Mouse (Mus musculus): ENCODE data around the gene Ltbp4. TPM values are rescaled to one million over a fixed set of nuclear protein-coding genes. Genes with fewer than 3 reads are reported as not detected.
A peak's percentile ranks its signal among the peaks of the same experiment; 100 is the strongest.

The Ltbp4 gene
- polyA plus RNA-seq, 1 experiment = 28.2 TPM

GRCm38 (mm10) chr7:27335928-27336823 is 1.3 kb downstream of the Ltbp4 start:
- Histone ChIP-seq H3K4me1 (ENCODE audit: control insufficient read depth, insufficient read depth, low read length) (peaks cover 3% of the 10 kb centered on the region; the same call in 1 of the 2 replicates), H3K27me3 (ENCODE audit: control insufficient read depth, insufficient read depth, low read length) (peaks cover 8% of the 10 kb centered on the region; the same call in 1 of the 2 replicates), H3K4me3 (replicated peaks; ENCODE audit: insufficient read depth, low read depth, low read length) (peak overlapping the region; percentile 32), H3K27ac (ENCODE audit: insufficient read depth, low read length) (no peak overlapping the region)
- 2% methylated on average over 47 of the region's 47 CpGs for WGBS
- peak; percentile 84 to 93 for DNase-seq
- TF ChIP-seq POLR2A (IDR thresholded peaks at IDR 0.05; ENCODE audit: borderline replicate concordance, insufficient read depth, low read length) (no peak), CTCF (IDR thresholded peaks at IDR 0.05; ENCODE audit: borderline replicate concordance, insufficient read depth, low read depth, low read length) (peak; percentile 99)

GRCm38 (mm10) chr7:27335011-27335720 is 2.3 kb downstream of the Ltbp4 start:
- no peak for DNase-seq
- H3K4me3 ChIP-seq (replicated peaks; ENCODE audit: insufficient read depth, low read depth, low read length) = no peak overlapping the region
- H3K27me3 ChIP-seq (ENCODE audit: control insufficient read depth, insufficient read depth, low read length) = peaks cover 8% of the 10 kb centered on the region; the same call in 1 of the 2 replicates
- peaks cover 6% of the 10 kb centered on the region; the same call in 1 of the 2 replicates for H3K4me1 ChIP-seq (ENCODE audit: control insufficient read depth, insufficient read depth, low read length)
- 62% methylated on average over 15 of the region's 15 CpGs for WGBS
- H3K27ac ChIP-seq (ENCODE audit: insufficient read depth, low read length) = no peak overlapping the region
- TF ChIP-seq POLR2A (IDR thresholded peaks at IDR 0.05; ENCODE audit: borderline replicate concordance, insufficient read depth, low read length) (no peak), CTCF (IDR thresholded peaks at IDR 0.05; ENCODE audit: borderline replicate concordance, insufficient read depth, low read depth, low read length) (no peak)

- no peak overlapping the region for H3K4me3 ChIP-seq (replicated peaks; ENCODE audit: insufficient read depth, low read depth, low read length)
- TF ChIP-seq POLR2A (IDR thresholded peaks at IDR 0.05; ENCODE audit: borderline replicate concordance, insufficient read depth, low read length) = no peak
- TF ChIP-seq CTCF (IDR thresholded peaks at IDR 0.05; ENCODE audit: borderline replicate concordance, insufficient read depth, low read depth, low read length) = no peak
These were observed 3.0 kb downstream of the Ltbp4 start for GRCm38 (mm10) chr7:27334405-27334911.

GRCm38 (mm10) chr7:27333316-27333941 is 4.1 kb downstream of the Ltbp4 start:
- no peak for DNase-seq
- TF ChIP-seq CTCF (IDR thresholded peaks at IDR 0.05; ENCODE audit: borderline replicate concordance, insufficient read depth, low read depth, low read length) = no peak
- TF ChIP-seq POLR2A (IDR thresholded peaks at IDR 0.05; ENCODE audit: borderline replicate concordance, insufficient read depth, low read length) = no peak
- H3K4me1 ChIP-seq (ENCODE audit: control insufficient read depth, insufficient read depth, low read length) = peaks cover 10% of the 10 kb centered on the region
- H3K4me3 ChIP-seq (replicated peaks; ENCODE audit: insufficient read depth, low read depth, low read length) = no peak overlapping the region
- WGBS = under 1% methylated on average over 50 of the region's 77 CpGs
- H3K27me3 ChIP-seq (ENCODE audit: control insufficient read depth, insufficient read depth, low read length) = peaks cover 8% of the 10 kb centered on the region; the same call in 1 of the 2 replicates
- no peak overlapping the region for H3K27ac ChIP-seq (ENCODE audit: insufficient read depth, low read length)

More at GRCm38 (mm10) chr7:27334405-27334911, 3.0 kb downstream of the Ltbp4 start:
- 6% methylated on average over 32 of the region's 32 CpGs for WGBS
- no peak overlapping the region for H3K27ac ChIP-seq (ENCODE audit: insufficient read depth, low read length)
- no peak for DNase-seq
- H3K4me1 ChIP-seq (ENCODE audit: control insufficient read depth, insufficient read depth, low read length) = peaks cover 10% of the 10 kb centered on the region
- H3K27me3 ChIP-seq (ENCODE audit: control insufficient read depth, insufficient read depth, low read length) = peaks cover 8% of the 10 kb centered on the region; the same call in 1 of the 2 replicates

GRCm38 (mm10) chr7:27332353-27333199 is 4.9 kb downstream of the Ltbp4 start:
- Histone ChIP-seq H3K27me3 (ENCODE audit: control insufficient read depth, insufficient read depth, low read length) (peaks cover 8% of the 10 kb centered on the region; the same call in 1 of the 2 replicates), H3K4me1 (ENCODE audit: control insufficient read depth, insufficient read depth, low read length) (peaks cover 10% of the 10 kb centered on the region), H3K27ac (ENCODE audit: insufficient read depth, low read length) (no peak overlapping the region), H3K4me3 (replicated peaks; ENCODE audit: insufficient read depth, low read depth, low read length) (peak overlapping the region; percentile 12)
- no peak for TF ChIP-seq POLR2A (IDR thresholded peaks at IDR 0.05; ENCODE audit: borderline replicate concordance, insufficient read depth, low read length)
- peak; percentile 65 for TF ChIP-seq CTCF (IDR thresholded peaks at IDR 0.05; ENCODE audit: borderline replicate concordance, insufficient read depth, low read depth, low read length)
- peak; percentile 62 to 76 for DNase-seq
- WGBS = 2% methylated on average over 39 of the region's 39 CpGs

- 7% methylated on average over 8 of the region's 8 CpGs for WGBS
- no peak for DNase-seq
- H3K27ac ChIP-seq (ENCODE audit: insufficient read depth, low read length) = no peak overlapping the region
- H3K4me3 ChIP-seq (replicated peaks; ENCODE audit: insufficient read depth, low read depth, low read length) = peak overlapping the region; percentile 12
- H3K27me3 ChIP-seq (ENCODE audit: control insufficient read depth, insufficient read depth, low read length) = peaks cover 8% of the 10 kb centered on the region; the same call in 1 of the 2 replicates
- H3K4me1 ChIP-seq (ENCODE audit: control insufficient read depth, insufficient read depth, low read length) = peaks cover 10% of the 10 kb centered on the region
- no peak for TF ChIP-seq CTCF (IDR thresholded peaks at IDR 0.05; ENCODE audit: borderline replicate concordance, insufficient read depth, low read depth, low read length)
- TF ChIP-seq POLR2A (IDR thresholded peaks at IDR 0.05; ENCODE audit: borderline replicate concordance, insufficient read depth, low read length) = no peak
These were observed 5.6 kb downstream of the Ltbp4 start for GRCm38 (mm10) chr7:27331854-27332253.

Measured in cerebellum, adult 2 months (tissue).